Mouse (Mus musculus): ENCODE measurements around the gene Lzts2. TPM values are rescaled to one million over a fixed set of nuclear protein-coding genes. Genes with fewer than 3 reads are reported as not detected.
"Not testable (repeated sequence)": the region's sequence is repeated elsewhere in the genome, so short reads cannot be mapped to it uniquely, and the experiment has no call there.

The Lzts2 gene
- polyA plus RNA-seq, 1 experiment from 2014 or later, result 47.9 TPM

- peaks cover 58% of the 10 kb centered on the region for H3K4me1 ChIP-seq
These were observed 17.6 kb downstream of the Lzts2 start for GRCm38 (mm10) chr19:45031780-45032179.

GRCm38 (mm10) chr19:45032570-45033332 lies 18.5 kb downstream of the Lzts2 start:
- H3K36me3 ChIP-seq (replicated peaks), result peaks cover 13% of the 10 kb centered on the region
- WGBS, result 57% methylated on average over 17 of the region's 17 CpGs
- no peaks in the 10 kb centered on the region for H3K9me3 ChIP-seq
- no peak overlapping the region for H3K4me3 ChIP-seq
- H3K4me1 ChIP-seq, result peaks cover 58% of the 10 kb centered on the region
- no peak overlapping the region for H3K27ac ChIP-seq
- peaks cover 23% of the 10 kb centered on the region for H3K27me3 ChIP-seq (ENCODE audit: poor library complexity, severe bottlenecking)
- no peak for DNase-seq (ENCODE audit: extremely low spot score, low spot score)

More at GRCm38 (mm10) chr19:45031780-45032179, 17.6 kb downstream of the Lzts2 start:
- Histone ChIP-seq H3K27me3 (ENCODE audit: poor library complexity, severe bottlenecking) (peaks cover 17% of the 10 kb centered on the region), H3K9me3 (no peaks in the 10 kb centered on the region), H3K4me3 (no peak overlapping the region), H3K27ac (0 out of 2 replicates have a peak overlapping the region, but pooled peaks have one; percentile 27), H3K36me3 (replicated peaks) (peaks cover 22% of the 10 kb centered on the region)
- peak; percentile 75 for DNase-seq (ENCODE audit: extremely low spot score, low spot score)
- WGBS, result 20% methylated on average over 4 of the region's 4 CpGs

- Histone ChIP-seq H3K9me3 (no peaks in the 10 kb centered on the region), H3K36me3 (replicated peaks) (no peaks in the 10 kb centered on the region), H3K27me3 (ENCODE audit: poor library complexity, severe bottlenecking) (peaks cover 60% of the 10 kb centered on the region), H3K27ac (peak overlapping the region; percentile 31; the same call in 1 of the 2 replicates), H3K4me3 (no peak overlapping the region), H3K4me1 (peaks cover 42% of the 10 kb centered on the region)
- no peak for DNase-seq (ENCODE audit: extremely low spot score, low spot score)
- WGBS, result 27% methylated on average over 16 of the region's 16 CpGs
These were observed 22.7 kb downstream of the Lzts2 start for GRCm38 (mm10) chr19:45036867-45037266.

GRCm38 (mm10) chr19:45038198-45038597 lies 24.0 kb downstream of the Lzts2 start:
- H3K4me3 ChIP-seq; H3K9me3 ChIP-seq; H3K27ac ChIP-seq; H3K36me3 ChIP-seq (replicated peaks); DNase-seq (ENCODE audit: extremely low spot score, low spot score): not testable (repeated sequence)
- 91% methylated on average over 7 of the region's 7 CpGs for WGBS
- H3K27me3 ChIP-seq (ENCODE audit: poor library complexity, severe bottlenecking), result peaks cover 64% of the 10 kb centered on the region
- peaks cover 33% of the 10 kb centered on the region for H3K4me1 ChIP-seq

- peaks cover 84% of the 10 kb centered on the region for H3K27me3 ChIP-seq (ENCODE audit: poor library complexity, severe bottlenecking)
- peaks cover 27% of the 10 kb centered on the region for H3K4me1 ChIP-seq
- H3K27ac ChIP-seq, result peak overlapping the region; percentile 30; the same call in 1 of the 2 replicates
- DNase-seq (ENCODE audit: extremely low spot score, low spot score), result no peak
- no peaks in the 10 kb centered on the region for H3K9me3 ChIP-seq
- WGBS, result 57% methylated on average over 13 of the region's 13 CpGs
- no peak overlapping the region for H3K4me3 ChIP-seq
- no peaks in the 10 kb centered on the region for H3K36me3 ChIP-seq (replicated peaks)
These were observed 26.0 kb downstream of the Lzts2 start for GRCm38 (mm10) chr19:45040214-45040613.

- Histone ChIP-seq H3K9me3 (no peaks in the 10 kb centered on the region), H3K36me3 (replicated peaks) (no peaks in the 10 kb centered on the region), H3K4me3 (no peak overlapping the region), H3K27ac (no peak overlapping the region), H3K4me1 (peaks cover 47% of the 10 kb centered on the region), H3K27me3 (ENCODE audit: poor library complexity, severe bottlenecking) (peaks cover 95% of the 10 kb centered on the region)
- no peak for DNase-seq (ENCODE audit: extremely low spot score, low spot score)
- WGBS, result 69% methylated on average over 11 of the region's 11 CpGs
These were observed 30.2 kb downstream of the Lzts2 start for GRCm38 (mm10) chr19:45044389-45044927.

GRCm38 (mm10) chr19:45045236-45045635 lies 31.0 kb downstream of the Lzts2 start:
- H3K27me3 ChIP-seq (ENCODE audit: poor library complexity, severe bottlenecking), result peaks cover 90% of the 10 kb centered on the region
- no peak overlapping the region for H3K4me3 ChIP-seq

GRCm38 (mm10) chr19:45045651-45046050 lies 31.4 kb downstream of the Lzts2 start, which contains the start of gene Pdzd7:
Pdzd7 (minus strand) TSS chr19:45045717.
- WGBS, result 87% methylated on average over 5 of the region's 5 CpGs
- H3K27me3 ChIP-seq (ENCODE audit: poor library complexity, severe bottlenecking), result peaks cover 86% of the 10 kb centered on the region
- no peak within 1 kb of the TSS for H3K27ac ChIP-seq

More at GRCm38 (mm10) chr19:45045236-45045635, 31.0 kb downstream of the Lzts2 start:
- no peak for DNase-seq (ENCODE audit: extremely low spot score, low spot score)
- H3K27ac ChIP-seq, result no peak overlapping the region
- 48% methylated on average over 15 of the region's 15 CpGs for WGBS
- H3K36me3 ChIP-seq (replicated peaks), result no peaks in the 10 kb centered on the region
- H3K9me3 ChIP-seq, result no peaks in the 10 kb centered on the region
- H3K4me1 ChIP-seq, result peaks cover 42% of the 10 kb centered on the region

GRCm38 (mm10) chr19:45046523-45047321 lies 32.5 kb downstream of the Lzts2 start:
- DNase-seq (ENCODE audit: extremely low spot score, low spot score), result peak; percentile 65
- peak overlapping the region; percentile 65 for H3K4me3 ChIP-seq
- peaks cover 75% of the 10 kb centered on the region for H3K27me3 ChIP-seq (ENCODE audit: poor library complexity, severe bottlenecking)
- H3K36me3 ChIP-seq (replicated peaks), result no peaks in the 10 kb centered on the region
- H3K4me1 ChIP-seq, result peaks cover 29% of the 10 kb centered on the region
- H3K27ac ChIP-seq, result peak overlapping the region; percentile 87
- H3K9me3 ChIP-seq, result no peaks in the 10 kb centered on the region
- 2% methylated on average over 34 of the region's 34 CpGs for WGBS

More at GRCm38 (mm10) chr19:45045651-45046050, 31.4 kb downstream of the Lzts2 start, which contains the start of gene Pdzd7:
- Histone ChIP-seq H3K4me3 (peak within 1 kb of the TSS; percentile 65), H3K36me3 (replicated peaks) (no peaks in the 10 kb centered on the region), H3K4me1 (peaks cover 37% of the 10 kb centered on the region), H3K9me3 (no peaks in the 10 kb centered on the region)
- no peak for DNase-seq (ENCODE audit: extremely low spot score, low spot score)

GRCm38 (mm10) chr19:45047417-45047934 lies 33.3 kb downstream of the Lzts2 start, which contains the start of gene Sfxn3:
Sfxn3 (plus strand) TSS chr19:45047503.
- no peaks in the 10 kb centered on the region for H3K9me3 ChIP-seq
- peaks cover 29% of the 10 kb centered on the region for H3K4me1 ChIP-seq
- WGBS, result under 1% methylated on average over 26 of the region's 26 CpGs
- peak within 1 kb of the TSS; percentile 65 for H3K4me3 ChIP-seq
- H3K27me3 ChIP-seq (ENCODE audit: poor library complexity, severe bottlenecking), result peaks cover 67% of the 10 kb centered on the region
- H3K36me3 ChIP-seq (replicated peaks), result no peaks in the 10 kb centered on the region; the same call in 1 of the 2 replicates
- H3K27ac ChIP-seq, result peak within 1 kb of the TSS; percentile 87
- peak; percentile 78 for DNase-seq (ENCODE audit: extremely low spot score, low spot score)

- H3K36me3 ChIP-seq (replicated peaks), result no peaks in the 10 kb centered on the region; the same call in none of the 2 replicates
- peak overlapping the region; percentile 65 for H3K4me3 ChIP-seq
- 67% methylated on average over 11 of the region's 11 CpGs for WGBS
- H3K9me3 ChIP-seq, result no peaks in the 10 kb centered on the region
- peaks cover 66% of the 10 kb centered on the region for H3K27me3 ChIP-seq (ENCODE audit: poor library complexity, severe bottlenecking)
- no peak for DNase-seq (ENCODE audit: extremely low spot score, low spot score)
- peaks cover 29% of the 10 kb centered on the region for H3K4me1 ChIP-seq
- H3K27ac ChIP-seq, result peak overlapping the region; percentile 87
These were observed 33.9 kb downstream of the Lzts2 start for GRCm38 (mm10) chr19:45047935-45048643.

All from forebrain, embryonic 10.5 days (tissue).